Mouse (Mus musculus): Measurements from ENCODE around the gene Akap5.

Akap5 gene

DNA sequence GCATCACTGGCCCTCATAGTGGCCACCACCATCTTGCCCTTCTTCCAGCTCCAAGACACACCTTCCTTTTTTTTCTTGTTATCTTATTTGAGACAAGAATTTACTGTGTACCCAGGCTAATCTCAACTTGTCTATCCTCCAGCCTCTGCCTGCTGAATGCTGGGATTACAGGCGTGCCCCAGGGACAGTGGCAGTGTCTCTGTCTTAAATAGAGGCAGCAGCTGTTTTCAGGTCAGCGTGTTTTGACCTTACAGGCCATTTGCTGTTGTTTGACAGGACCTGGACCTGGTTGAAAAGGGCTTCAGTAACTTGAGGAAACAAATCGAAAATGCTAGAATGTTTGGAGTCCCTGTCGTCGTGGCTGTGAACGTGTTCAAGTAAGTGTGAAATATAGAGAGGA lies 14.1 kb upstream of the Akap5 start:
- DNase-seq (ENCODE audit: low spot score): no peak

DNA sequence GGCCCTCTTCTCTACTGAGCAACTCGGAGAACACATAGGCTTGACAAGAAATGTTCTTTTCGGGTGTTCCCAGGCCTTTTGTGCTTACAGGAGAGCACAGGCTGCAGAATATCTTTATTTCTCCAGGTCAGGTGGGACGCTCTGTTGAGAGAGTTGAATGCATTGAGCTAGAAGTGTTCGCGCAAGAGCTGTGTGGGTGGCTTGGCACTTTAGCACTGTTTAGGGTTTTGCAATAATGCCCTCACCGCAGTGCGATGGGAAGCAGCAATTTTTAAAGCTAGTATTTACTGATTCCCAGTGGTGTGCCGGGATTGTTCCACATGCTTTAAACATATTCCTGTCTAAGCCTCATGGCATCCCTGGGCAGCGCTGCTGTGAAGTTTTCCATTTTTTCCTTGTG lies 13.5 kb upstream of the Akap5 start:
- DNase-seq (ENCODE audit: low spot score): no peak

DNA sequence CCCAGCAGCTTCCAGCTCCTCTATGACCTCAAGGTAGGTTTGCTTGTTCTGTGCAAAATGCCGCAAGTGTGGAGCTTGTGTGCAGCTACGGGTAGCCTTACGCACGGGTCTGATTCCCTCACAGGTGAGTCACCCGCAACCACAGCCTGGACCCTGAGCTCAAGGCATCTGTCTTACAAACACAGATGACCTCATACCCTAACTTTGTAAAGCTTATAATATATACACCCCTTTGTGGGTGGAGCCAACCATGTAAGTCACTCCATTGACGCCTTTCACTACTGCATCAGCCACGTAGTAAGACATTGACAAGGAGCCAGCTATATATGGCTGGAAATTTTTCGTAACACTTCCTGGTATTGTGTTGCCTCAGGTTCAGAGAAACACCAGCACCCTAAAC lies 12.7 kb upstream of the Akap5 start:
- DNase-seq (ENCODE audit: low spot score): no peak

DNA sequence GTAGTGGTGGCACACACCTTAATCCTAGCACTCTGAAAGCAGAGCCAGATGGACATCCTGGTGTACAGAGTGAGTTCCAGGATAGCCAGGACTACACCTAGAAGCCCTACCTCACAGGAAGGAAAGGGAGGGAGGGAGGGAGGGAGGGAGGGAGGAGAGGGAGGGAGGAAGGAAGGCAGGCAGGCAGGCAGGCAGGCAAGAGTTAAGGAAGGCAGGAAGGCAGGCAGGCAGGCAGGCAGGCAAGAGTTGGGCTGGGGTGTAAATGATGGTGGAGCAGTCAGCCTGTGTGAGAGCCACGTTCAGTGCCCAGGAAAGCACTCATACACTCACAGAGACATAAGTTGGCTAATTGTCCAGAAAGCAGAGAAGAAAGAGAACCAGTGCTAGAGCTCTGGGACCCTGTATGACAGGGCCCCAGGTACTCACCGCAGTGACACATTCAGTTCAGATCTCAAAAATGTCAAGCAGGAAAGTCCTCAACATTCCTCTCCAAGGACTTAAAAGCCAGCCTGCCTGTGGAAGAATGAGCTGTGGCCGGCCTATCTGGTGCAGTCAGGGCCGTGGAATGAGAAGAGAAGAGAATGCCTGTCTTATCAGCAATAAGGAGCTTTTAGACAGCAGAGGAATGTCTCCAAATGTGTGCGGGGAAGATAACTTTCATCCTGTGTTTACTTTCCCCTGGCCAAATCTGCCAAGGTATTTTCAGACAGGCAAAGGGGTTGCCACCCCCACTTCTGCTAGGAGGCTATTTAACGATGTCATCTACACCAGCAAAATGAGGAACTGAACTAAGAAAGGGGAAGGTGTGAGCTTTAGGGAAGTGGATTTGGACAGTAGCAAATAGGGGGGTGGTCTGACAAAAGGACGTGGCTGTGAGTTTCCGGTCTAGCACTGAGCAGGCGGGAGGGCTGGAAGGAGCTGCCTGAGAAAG lies 6.1 kb upstream of the Akap5 start:
- no peak for DNase-seq (ENCODE audit: low spot score)

DNA sequence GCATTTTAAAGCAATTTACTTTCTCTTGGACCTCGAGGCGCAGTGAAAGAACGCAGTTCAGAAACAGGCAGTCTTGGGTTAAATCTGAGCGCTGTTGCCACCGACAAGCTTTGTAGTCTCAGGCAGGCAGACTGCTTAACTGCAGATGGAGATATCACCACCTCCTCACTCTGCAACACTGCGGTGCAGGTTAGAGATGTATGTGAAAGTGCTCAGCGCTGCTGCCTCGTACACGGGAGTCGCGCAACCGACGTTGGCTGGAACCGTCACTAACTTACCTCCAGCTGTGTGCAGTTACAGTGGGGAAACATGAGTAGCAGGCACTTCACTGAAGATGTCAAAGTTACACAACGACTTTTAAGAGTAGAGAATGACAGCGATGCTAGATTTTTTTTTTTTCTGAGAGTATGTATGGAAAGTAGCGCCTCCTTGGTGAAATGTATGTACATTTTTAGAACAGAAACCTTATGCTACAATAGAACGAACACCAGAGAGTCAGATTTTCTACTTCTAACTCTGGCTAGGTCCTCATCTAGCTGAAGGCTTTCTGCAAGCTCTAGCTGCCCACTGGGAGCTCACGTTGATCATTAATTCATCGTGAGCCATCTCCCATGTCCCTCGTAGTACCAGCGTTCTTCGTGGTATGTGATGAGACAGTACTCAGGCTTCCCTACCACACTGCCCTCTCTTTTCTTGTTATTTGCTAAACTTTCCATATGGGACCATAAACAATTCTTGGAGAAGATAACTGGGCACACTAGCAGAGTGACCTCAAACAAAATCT lies 1.9 kb downstream of the Akap5 start:
- no peak for DNase-seq (ENCODE audit: low spot score)

DNA sequence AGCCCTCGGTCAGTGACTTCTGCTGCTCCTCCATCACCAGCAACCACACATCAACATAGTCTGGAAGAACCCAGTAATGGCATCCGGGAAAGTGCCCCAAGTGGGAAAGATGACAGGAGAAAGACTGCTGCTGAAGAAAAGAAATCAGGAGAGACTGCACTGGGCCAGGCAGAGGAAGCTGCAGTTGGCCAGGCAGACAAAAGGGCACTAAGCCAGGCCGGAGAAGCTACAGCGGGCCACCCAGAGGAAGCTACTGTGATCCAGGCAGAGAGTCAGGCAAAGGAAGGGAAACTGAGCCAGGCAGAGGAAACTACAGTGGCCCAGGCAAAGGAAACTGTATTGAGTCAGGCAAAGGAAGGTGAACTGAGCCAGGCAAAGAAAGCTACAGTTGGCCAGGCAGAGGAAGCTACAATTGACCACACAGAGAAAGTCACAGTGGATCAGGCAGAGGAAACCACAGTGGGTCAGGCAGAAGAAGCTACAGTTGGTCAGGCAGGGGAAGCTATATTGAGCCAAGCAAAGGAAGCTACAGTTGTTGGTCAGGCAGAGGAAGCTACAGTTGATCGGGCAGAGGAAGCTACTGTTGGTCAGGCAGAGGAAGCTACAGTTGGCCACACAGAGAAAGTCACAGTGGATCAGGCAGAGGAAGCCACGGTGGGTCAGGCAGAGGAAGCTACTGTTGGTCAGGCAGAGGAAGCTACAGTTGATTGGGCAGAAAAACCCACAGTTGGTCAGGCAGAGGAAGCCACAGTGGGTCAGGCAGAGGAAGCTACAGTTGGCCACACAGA lies 4.1 kb downstream of the Akap5 start:
- DNase-seq (ENCODE audit: low spot score): no peak

DNA sequence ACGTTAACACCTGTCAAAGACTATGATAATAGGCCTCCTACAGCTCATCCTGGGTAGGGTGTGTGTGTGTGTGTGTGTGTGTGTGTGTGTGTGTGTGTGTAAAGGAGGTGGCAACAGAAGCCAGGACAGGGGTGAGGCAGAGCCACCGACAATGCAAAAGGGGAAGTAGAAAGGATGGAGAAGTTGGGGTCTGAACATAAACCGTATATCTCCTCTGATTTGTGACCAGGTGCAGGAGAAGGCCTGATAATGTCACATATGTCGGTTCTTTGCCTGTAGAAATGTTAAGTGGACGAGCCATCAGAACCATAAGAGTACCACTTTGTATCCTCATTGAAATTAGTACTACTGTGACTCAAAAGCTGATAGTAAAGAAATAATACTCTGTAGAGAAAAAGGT lies 9.0 kb downstream of the Akap5 start:
- no peak for DNase-seq (ENCODE audit: low spot score)

DNA sequence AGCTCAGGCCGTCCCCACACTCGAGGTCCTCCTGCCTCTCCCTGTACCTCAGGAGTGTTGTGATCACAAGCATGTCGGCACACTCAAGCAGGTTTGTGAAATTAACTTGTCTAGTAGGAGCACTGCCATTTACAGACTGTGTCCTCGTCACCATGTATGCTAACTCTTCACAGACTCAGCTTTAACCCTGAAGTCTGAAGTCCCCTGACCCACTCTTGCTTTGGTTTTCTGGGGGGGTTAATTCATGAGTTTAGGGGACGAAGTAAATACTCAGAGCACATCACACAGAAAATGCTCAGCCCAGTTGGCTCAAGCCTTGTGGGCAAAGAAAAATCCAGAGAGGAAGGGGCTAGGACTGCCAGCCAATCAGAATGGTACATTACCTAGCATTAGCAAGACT lies 10.9 kb downstream of the Akap5 start:
- no peak for DNase-seq (ENCODE audit: low spot score)

DNA sequence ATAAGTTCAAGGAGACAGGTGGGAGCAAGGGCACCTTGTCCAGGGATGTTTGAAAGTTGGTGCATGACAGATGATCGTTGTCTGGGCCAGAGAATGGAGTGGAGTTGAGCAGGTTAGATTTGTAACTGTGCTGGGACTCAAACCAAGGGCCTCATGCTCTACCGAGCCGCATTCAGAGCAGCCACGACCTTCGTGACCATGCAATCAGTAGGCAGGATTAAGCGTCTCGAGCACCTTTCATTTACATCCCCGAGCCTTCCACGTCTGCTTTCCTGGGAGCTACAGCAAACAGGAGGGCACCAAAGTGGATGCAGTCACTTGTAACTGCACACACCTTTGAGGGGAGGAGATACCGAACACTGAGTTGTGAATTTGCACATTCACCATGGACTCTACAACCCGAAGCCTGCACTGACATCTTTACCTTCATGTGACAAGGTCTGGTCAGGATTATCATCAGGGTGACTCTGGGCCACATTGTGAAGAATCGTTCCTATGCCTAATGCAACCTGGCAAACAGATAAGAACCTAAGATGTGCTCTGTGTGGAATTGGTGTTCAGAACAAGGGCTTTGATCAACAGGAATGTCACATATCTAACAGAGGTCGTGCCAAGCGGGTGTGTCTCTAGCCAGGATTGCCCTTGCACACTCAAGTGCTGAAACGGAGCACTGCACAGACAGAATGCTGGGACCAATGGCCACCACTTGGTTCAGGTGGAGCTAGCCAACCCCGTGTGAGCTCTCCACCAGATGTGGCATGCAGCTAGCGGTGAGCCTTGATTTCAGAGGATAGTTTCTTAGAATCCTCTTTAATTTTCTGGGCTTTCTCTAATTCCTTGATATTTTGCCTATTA lies 11.6 kb downstream of the Akap5 start:
- no peak for DNase-seq (ENCODE audit: low spot score)

DNA sequence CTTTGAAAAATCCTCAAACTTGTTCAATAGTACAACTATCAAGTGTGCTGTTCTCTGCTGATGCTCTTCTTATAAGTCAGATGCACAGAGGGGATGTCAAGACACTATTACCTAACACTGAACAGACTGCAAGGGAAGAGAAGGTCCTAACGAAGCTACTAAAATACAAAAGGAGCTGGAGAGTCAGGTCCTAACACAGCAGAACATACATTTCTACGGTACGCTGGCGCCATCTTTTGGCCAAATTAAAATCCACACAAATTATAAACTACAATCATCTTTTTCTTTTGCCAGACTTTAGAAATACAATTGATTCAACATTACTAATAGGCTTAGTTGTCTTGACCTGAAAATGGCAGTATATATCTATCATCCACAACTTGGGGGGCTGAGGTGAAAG lies 16.4 kb downstream of the Akap5 start:
- no peak for DNase-seq (ENCODE audit: low spot score)

DNA sequence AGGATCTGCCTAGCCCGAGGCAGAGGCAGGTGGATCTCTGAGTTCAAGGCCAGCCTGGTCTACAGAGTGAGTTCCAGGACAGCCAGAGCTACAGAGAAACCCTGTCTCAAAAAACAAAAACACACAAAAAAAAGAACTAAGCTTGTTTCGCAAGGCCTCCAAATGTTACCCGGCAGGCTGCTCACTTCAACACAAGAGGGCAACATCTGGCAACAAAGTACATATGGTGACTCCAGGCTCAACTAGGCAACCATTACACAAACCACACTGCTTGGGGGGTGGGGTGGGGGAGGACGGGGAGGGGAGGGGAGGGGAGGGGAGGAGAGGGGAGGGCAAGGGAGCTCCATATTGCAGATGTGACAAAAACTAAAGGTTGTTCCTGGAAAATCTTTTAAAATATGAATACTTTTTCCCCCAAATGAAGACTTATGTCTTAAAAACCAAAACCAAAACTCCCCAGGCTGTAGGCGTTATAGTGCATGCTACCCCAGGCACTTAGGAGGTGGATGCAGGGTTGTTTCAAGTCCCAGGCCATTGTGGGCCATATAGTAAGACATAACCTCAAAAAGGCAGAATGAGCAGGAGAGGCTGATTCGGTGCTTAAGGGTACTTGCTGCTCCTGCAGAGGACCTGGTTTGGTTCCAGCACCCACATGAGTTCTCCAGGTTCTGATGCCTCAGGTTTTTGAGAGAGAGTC lies 21.2 kb downstream of the Akap5 start:
- no peak for DNase-seq (ENCODE audit: low spot score)

DNA sequence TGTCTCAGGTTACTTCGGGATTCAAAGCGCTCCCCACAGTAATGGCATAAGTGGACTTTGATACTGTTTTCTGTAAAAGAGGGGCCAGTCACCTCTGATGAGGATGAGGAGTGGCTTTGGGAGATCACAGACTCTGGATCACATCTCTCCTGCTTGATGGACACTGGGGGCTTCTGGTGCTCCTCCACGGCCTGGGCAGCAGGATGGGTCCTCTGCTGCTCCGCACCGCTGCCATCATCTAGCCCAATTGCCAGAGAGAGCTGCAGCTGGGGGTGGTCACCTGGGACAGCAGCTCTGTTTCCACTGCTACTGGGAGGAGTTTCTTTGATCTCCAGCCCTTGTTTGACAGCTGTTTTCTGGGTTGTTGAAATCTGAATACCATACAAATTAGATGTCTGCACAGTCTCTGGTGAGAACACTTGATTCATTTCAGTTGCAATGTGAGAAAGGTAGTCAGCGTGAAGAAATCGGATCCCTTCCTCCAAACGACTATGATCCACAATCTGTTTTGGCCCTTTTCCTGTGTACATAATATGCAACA lies 25.1 kb downstream of the Akap5 start:
- DNase-seq (ENCODE audit: low spot score): no peak

DNA sequence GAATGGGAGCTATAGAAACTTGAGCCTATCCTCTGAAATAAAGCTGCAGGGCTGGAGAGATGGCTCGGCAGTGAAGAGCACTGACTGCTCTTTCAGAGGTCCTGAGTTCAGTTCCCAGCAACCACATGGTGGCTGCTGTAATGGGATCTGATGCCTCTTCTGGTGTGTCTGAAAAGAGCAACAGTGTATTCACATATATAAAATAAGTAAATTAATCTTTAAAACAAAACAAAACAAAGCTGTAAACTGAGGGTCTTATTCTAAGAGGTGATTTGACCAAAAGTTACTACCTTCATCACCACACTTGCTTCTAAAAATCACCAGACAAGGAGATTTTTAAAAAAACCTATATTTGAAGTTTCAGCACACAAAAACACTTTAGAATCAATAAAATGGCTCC lies 36.2 kb downstream of the Akap5 start:
- no peak for DNase-seq (ENCODE audit: low spot score)

DNA sequence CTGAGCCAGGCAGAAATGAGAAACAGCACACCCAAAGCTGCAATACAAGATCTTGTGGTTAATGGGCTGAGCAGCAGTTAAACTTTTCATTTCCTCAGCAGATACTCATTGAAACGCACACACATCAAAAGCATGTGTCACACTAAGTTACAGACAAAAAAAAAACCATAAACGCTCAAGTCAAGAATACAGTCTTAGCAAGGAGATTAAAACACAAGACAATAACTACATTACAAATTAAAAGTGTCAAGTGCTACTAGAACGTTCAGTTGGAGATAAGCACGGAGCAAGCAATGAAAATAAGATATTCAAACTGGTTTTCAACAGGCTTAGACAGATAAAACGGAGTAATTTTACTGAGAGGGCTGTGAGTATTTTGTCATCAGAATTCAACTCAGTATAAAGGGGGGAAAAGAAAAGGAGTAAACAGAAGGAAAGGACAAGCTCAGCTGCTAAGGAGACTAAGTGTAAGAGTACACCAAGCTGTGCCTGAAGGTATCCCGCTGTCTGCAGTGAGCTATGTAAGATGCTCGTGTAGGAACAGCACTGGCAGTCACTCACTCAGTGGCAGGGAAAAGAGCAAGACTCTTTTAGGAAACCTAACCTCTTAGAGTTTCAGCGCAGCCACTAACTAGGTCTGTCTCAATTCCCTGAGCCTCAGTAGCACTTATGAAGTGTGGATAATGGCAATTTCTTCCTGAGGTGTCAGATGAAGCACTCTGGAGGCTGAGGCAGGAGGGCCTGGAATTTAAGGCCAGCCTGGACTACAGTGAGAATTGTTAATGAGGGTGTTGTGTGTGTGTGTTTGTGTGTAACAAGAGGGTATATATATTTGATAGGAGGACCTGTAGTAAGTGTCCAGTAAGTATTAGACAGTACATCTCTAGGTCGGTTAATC lies 37.0 kb downstream of the Akap5 start:
- no peak for DNase-seq (ENCODE audit: low spot score)

DNA sequence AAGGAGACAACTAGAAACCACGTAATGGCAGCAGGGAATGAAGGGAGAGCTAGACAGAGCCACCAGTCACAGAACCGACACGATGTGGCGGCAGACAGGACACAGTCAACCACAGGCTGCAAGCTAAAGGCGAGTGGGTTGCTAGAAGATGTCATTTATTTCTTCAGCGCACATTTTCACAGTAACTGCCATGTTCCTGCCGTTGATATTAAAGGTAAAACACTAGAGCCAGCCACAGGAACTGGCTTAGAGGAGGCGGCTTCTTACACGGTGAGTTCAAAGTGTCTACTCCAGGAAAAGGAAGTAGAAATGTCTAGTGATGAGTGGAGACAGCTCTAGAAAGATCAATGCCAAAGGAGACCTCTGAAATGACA lies 37.6 kb downstream of the Akap5 start:
- no peak for DNase-seq (ENCODE audit: low spot score)

DNA sequence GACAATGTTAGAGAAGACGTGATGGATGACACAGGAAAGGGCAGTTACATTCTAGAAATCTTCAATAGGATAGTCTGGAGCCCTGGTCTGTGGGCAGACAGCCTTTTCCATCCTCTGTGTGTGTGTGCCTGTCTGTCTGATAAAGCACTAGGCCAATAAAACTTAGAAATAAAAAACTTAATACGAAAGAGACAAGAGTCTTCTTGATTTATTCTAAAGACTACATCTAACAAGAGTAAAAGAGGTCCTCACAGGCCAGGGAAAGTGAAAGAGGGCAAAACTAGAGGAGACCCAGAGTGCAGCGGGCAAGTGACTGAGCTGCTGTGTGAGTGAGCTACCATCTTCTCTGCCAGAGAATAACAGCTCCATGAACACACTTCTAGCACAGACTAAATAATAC lies 41.6 kb downstream of the Akap5 start:
- no peak for DNase-seq (ENCODE audit: low spot score)

DNA sequence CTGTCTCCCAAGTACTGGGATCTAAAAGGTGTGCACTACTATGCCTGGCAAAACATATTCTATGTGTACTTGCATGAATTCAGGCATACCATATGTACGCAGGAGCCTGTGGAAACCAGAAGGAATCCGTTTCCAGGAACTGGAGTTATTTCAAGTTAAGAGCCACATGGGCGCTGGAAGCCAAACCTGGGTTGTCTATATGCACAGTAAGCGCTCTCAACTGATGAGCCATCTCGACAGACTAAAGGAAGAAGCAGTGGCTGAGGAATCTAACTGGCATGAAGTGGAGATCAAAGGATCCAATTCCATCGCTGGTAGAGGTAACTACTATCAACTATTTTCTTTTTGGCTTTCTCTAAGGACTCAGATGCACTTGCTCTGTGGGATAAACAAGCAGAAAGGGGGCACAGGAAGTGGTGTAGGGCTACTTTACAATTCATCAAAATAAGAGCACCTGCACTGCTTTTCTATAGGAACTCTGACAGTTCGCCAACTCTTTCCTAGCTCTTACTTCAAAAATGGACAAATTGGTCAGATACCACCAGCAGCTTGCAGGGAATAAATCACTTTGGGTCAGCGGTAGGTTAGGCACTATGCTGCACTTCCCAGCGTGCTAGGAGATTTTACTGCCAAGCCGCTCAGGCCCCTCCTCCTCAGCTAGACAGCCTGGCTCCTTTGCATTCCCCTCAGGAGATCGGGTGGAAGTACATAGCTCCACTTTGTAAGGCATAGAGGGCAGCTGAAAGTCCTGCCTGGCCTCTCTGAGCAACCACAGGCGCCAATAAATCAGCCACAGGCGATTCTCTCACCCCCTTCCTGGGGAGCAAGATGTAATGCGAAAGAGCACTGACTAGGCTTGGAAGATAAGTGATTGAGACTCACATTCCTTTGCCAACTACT lies 42.7 kb downstream of the Akap5 start:
- no peak for DNase-seq (ENCODE audit: low spot score)

DNA sequence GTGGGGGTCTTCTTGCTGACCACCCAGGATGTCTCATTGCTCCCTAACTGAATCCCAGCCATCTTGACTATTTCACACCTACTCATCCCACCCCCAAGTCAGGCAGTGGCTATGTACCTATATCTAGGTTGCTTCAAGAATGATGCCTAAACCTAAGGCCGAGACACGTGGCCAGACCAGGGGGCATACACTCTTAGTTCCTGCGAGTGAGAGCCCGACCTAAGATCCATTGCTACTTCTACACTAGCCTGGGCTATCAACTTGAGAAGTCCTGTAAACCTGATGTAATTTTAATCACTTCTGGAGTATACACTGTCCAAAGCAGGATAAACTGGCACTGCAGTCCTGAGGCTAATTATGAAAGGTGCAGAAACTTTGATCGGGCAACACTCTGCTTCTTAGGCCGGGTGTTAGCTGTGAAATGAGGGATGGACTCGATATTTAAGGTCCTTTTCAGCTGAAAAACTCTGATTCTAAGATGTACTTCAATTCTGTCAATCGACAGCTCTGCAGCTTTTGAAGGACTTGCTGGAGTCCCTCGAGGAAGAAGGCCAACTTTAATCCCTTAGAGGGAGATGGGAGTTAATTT lies 43.6 kb downstream of the Akap5 start:
- DNase-seq (ENCODE audit: low spot score): no peak

Measured in urinary bladder, postnatal 10 days (tissue).